ENCODE assay signal across 8 mouse cellular contexts in genomic region chr12:4906951-4907906, GRCm38 (mm10). TPM values are rescaled to one million over a fixed set of nuclear protein-coding genes. Genes with fewer than 3 reads are reported as not detected.
DNase-seq lines count a peak whose midpoint lies in the region; ATAC-seq and TF ChIP-seq lines count a peak whose summit lies in the region.

TSS of gene Ubxn2a (minus strand) at chr12:4907705.

- H3K9me3 ChIP-seq in hindbrain, embryonic 10.5 days = no peaks in the 10 kb centered on the region
- H3K9me3 ChIP-seq in lung, postnatal 0 days (ENCODE audit: low read length) = no peaks in the 10 kb centered on the region

- H3K4me1 ChIP-seq in hindbrain, embryonic 10.5 days (replicated peaks) = 0 out of 2 replicates have a peak, but pooled peaks cover 8% of the 10 kb centered on the region
- no peaks in the 10 kb centered on the region for H3K4me1 ChIP-seq in lung, postnatal 0 days (ENCODE audit: insufficient read depth, low read depth, low read length)

- no peak for TF ChIP-seq EP300 in lung, postnatal 0 days (IDR thresholded peaks at IDR 0.05)

- TF ChIP-seq CTCF in lung, postnatal 0 days (IDR thresholded peaks at IDR 0.05) = peak; percentile 48

- H3K9ac ChIP-seq in lung, postnatal 0 days (replicated peaks; ENCODE audit: low read depth) = peak within 1 kb of the TSS; percentile 79

- under 1% methylated on average over 125 of the region's 125 CpGs for WGBS in hindbrain, embryonic 10.5 days
- WGBS in lung, postnatal 0 days = 1% methylated on average over 121 of the region's 125 CpGs

- H3K27ac ChIP-seq in hindbrain, embryonic 10.5 days = peak within 1 kb of the TSS; percentile 94
- H3K27ac ChIP-seq in lung, postnatal 0 days (ENCODE audit: low read length) = peak within 1 kb of the TSS; percentile 93

- no peaks in the 10 kb centered on the region for H3K27me3 ChIP-seq in hindbrain, embryonic 10.5 days (ENCODE audit: insufficient read depth, poor library complexity, severe bottlenecking)
- no peaks in the 10 kb centered on the region for H3K27me3 ChIP-seq in lung, postnatal 0 days (replicated peaks; ENCODE audit: insufficient read depth, low read length)

- peak; percentile 94 for ATAC-seq in frontal cortex, adult (ENCODE audit: low TSS enrichment)
- ATAC-seq in lung, postnatal 0 days = peak; percentile 96

- peak within 1 kb of the TSS; percentile 87 for H3K4me2 ChIP-seq in lung, postnatal 0 days (replicated peaks; ENCODE audit: low read depth, low read length)

- DNase-seq in MN1 (ENCODE audit: low spot score) = peak; percentile 94
- DNase-seq in cerebellum, adult 9-10 months = peak; percentile 94
- DNase-seq in hindbrain, embryonic 10.5 days (ENCODE audit: low spot score) = peak; percentile 88
- DNase-seq in layer of hippocampus, adult 9-11 months = peak; percentile 92
- DNase-seq in lung, postnatal 0 days (ENCODE audit: low spot score) = peak; percentile 95
- peak; percentile 95 for DNase-seq in ovary, postnatal 36 days (ENCODE audit: low spot score)
- DNase-seq in thymus, postnatal 25 days = peak; percentile 96

- no peaks in the 10 kb centered on the region for H3K36me3 ChIP-seq in hindbrain, embryonic 10.5 days
- no peaks in the 10 kb centered on the region for H3K36me3 ChIP-seq in lung, postnatal 0 days (ENCODE audit: insufficient read depth, low read length)

- H3K4me3 ChIP-seq in hindbrain, embryonic 10.5 days = peak within 1 kb of the TSS; percentile 78
- peak within 1 kb of the TSS; percentile 80 for H3K4me3 ChIP-seq in lung, postnatal 0 days (ENCODE audit: low read depth, low read length)

RNA-seq across cellular contexts. Expression of gene Ubxn2a, which starts in this region (rescaled TPM):
- 17.3 and 20.6 TPM in 2 replicates for polyA plus RNA-seq in hindbrain, embryonic 10.5 days (2016; fragmentation: Nextera tagmentation; extraction: Ambion mirVana)
- 30.9 and 32.6 TPM in 2 replicates for polyA plus RNA-seq in lung, postnatal 0 days (2015; fragmentation: Nextera tagmentation; extraction: Ambion mirVana)

Comparison
In these comparisons a context has a peak if more than half of its experiments do, and no peak if none do; other contexts are left out.
1. Peak in every context shown above with its lines: DNase-seq, ATAC-seq, H3K4me3 ChIP-seq and H3K27ac ChIP-seq.